Mouse (Mus musculus) brain, embryonic 18.5 days (tissue): ENCODE data around the gene Olfr733.

Source experiments
- DNase-seq: peaks from one replicate; pipeline ENCODE4 v3.0.0-alpha.2; 2012; ENCODE audit warnings: low read depth, low spot score

The Olfr733 gene

DNA sequence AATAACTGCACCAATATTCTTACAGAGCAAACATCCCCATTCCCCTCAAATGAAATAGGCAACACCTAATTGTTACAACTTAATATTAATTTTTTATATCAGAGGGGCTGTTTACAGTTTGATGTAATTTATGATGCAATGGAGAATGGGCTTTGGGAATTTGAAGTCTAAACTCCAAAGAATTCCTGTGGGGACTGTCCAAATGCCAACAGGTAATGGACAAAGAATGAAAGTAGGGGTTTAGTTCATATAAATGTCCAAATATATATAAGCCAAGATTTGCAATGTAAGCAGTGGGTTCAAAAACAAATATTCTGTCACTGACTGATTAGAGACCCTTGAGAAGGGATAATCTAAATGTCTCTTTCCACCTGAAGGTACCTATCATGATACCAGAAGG, at the start of gene Olfr733:
TSS of gene Olfr733 (minus strand) at position 101 of the 400 bp plus-strand sequence.
- no peak for DNase-seq

- DNase-seq: no peak
Measured at GRCm38 (mm10) chr14:50348796-50349195, 47.5 kb upstream of the Olfr733 start, which contains the start of gene Olfr735. Gene Olfr735 (minus strand): TSS chr14:50348872.

DNA sequence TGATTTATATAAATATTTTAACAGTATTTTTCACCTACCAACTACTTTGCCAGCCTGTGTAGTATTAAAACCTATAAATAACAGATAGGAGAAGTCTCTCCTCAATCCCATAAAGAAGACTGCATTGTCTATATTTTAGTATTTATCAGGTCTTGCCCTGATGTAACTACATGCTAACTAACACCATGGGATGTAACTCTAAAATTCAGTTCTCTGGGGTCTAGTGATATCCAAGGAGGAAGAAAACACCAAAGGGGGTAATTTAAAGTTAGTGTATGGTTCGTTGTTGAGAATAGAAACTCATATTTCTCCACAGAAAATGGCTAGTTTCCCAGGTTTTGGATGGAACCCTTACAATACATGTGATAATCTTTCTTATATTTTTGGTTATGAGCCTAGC, 25.3 kb upstream of the Olfr733 start, which contains the start of gene Olfr734:
TSS of gene Olfr734 (minus strand) at position 101 of the 400 bp plus-strand sequence.
- no peak for DNase-seq

DNA sequence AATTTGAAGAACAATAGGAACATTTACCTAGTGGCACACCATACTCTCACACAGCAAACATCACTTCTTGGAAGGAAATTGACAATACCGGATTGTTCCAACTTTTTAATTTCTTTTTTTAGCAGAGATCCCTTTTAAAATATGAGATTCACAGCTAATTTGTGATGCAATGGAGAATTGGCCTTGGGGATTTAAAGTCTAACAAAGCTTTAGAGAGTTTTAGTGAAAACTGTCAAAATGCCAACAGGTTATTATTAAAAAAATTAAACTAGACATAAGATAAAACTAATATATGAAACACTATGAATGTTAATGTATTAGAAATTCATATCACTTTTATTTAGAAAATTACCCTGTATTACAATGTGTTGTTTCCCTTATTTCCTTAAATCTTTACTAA, 17.2 kb downstream of the Olfr733 start, which contains the start of gene Olfr732:
TSS of gene Olfr732 (minus strand) at position 101 of the 400 bp plus-strand sequence.
- no peak for DNase-seq
